Mouse (Mus musculus): Measurements from ENCODE around the gene Yes1. TPM values are rescaled to one million over a fixed set of nuclear protein-coding genes. Genes with fewer than 3 reads are reported as not detected.
A peak's percentile ranks its signal among the peaks of the same experiment; 100 is the strongest.

The Yes1 gene
- 29.4 and 31.2 TPM in 2 replicates for polyA plus RNA-seq (2014; fragmentation: Nextera tagmentation; extraction: Ambion mirVana)

DNA sequence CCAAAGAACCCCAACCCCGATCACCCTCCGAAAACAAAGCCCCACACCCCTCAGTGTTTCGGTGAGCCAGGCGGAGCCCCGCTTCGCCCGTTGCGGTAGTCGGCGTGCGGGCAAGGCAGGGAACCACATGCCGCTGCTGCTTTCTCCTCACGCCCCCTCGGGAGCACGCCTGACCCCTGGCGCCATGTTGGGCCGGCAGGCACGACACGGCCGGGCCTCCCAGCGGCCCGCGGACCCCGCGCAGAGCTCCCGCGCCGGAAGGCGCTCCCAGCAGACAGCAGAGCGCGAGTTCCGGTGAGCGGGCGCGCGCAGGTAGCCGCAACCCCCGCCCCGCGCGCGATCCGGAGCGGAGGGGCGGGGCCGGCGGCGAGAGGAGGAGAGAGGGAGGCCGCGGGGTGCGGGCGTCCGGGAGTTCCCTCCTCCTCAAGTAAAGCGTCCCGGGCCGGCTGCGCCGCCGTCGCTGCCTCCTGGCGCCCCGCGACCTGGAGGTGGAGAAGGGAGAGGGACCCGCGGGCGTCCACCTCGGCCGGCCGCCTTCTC is at the start of gene Yes1:
Gene Yes1, plus strand, starts transcription at position 371 of the 540 bp plus-strand sequence.
- Histone ChIP-seq H3K36me3 (ENCODE audit: control insufficient read depth, insufficient read depth, low read length) (no peaks in the 10 kb centered on the region), H3K27ac (replicated peaks in 1 of 2; ENCODE audit: control insufficient read depth in 1 of 2, insufficient read depth in 1 of 2, low read depth in 2 of 2, low read length in 2 of 2) (peak within 1 kb of the TSS; percentile 97 to 98), H3K9ac (ENCODE audit: low read length) (peak within 1 kb of the TSS; percentile 81), H3K9me3 (ENCODE audit: control insufficient read depth, low read length) (no peaks in the 10 kb centered on the region), H3K4me1 (ENCODE audit: control insufficient read depth in 2 of 2, insufficient read depth in 2 of 2, low read length in 2 of 2) (peaks cover 2 to 16% of the 10 kb centered on the region in 2 experiments), H3K4me2 (ENCODE audit: low read length) (peak within 1 kb of the TSS; percentile 80), H3K27me3 (ENCODE audit: control insufficient read depth, insufficient read depth, low read length) (no peaks in the 10 kb centered on the region), H3K4me3 (ENCODE audit: control insufficient read depth in 1 of 2, insufficient read depth in 1 of 2, low read depth in 1 of 2, low read length in 2 of 2) (peak within 1 kb of the TSS; percentile 63 to 86)
- WGBS: under 1% methylated on average over 52 of the region's 69 CpGs
- peak; percentile 93 for ATAC-seq (ENCODE audit: insufficient number of reproducible peaks, insufficient read depth, low FRiP score, low read depth)

DNA sequence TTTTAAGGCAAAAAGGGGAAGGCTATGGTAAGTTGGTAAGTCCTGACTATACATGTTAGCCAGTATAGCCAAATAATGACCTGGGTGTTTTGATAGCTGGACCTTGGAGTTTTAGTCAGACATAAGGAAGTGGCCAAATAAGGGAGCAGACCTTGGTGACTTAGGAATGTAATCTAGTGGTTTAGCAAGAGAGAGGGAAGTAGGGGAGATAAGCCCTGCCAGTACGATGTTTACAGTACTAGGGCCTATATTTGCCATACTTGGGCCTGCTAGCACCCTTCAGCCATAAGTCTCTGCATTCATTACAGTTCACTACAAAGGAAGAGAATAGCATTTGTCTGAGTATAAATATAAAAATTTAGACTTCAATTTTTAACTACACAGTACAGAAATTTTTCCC is 46.3 kb upstream of the Yes1 start:
- Histone ChIP-seq H3K27ac (replicated peaks in 1 of 2; ENCODE audit: control insufficient read depth in 1 of 2, insufficient read depth in 1 of 2, low read depth in 2 of 2, low read length in 2 of 2) (no peak overlapping the region), H3K36me3 (ENCODE audit: control insufficient read depth, insufficient read depth, low read length) (no peaks in the 10 kb centered on the region), H3K4me1 (ENCODE audit: control insufficient read depth in 2 of 2, insufficient read depth in 2 of 2, low read length in 2 of 2) (no peaks in the 10 kb centered on the region), H3K4me3 (ENCODE audit: control insufficient read depth in 1 of 2, insufficient read depth in 1 of 2, low read depth in 1 of 2, low read length in 2 of 2) (no peak overlapping the region), H3K27me3 (ENCODE audit: control insufficient read depth, insufficient read depth, low read length) (no peaks in the 10 kb centered on the region), H3K4me2 (ENCODE audit: low read length) (no peak overlapping the region), H3K9me3 (ENCODE audit: control insufficient read depth, low read length) (no peaks in the 10 kb centered on the region), H3K9ac (ENCODE audit: low read length) (no peak overlapping the region)
- WGBS: 0% methylated on average over 1 of the region's 1 CpGs
- ATAC-seq (ENCODE audit: insufficient number of reproducible peaks, insufficient read depth, low FRiP score, low read depth): no peak

DNA sequence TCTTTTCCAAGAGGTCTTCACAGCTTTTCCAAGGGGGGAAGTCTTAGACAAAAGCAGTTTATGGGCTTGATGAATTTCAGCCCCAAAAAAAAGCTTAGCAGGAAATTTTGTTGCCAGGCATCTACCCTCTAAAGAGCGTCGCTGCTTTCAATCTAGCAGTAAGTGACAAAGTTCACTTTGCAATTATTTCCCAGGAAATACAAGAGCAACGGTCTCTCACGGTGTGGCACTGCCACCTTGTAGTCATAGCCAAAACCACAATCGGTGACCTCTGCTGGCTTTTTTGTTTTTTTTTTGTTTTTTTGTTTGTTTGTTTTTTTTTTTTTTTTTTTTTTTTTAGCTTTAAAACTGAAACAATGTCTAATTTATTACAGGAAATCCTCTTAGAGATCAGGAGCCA is 39.2 kb upstream of the Yes1 start:
- Histone ChIP-seq H3K4me1 (ENCODE audit: control insufficient read depth in 2 of 2, insufficient read depth in 2 of 2, low read length in 2 of 2) (no peaks in the 10 kb centered on the region), H3K36me3 (ENCODE audit: control insufficient read depth, insufficient read depth, low read length) (no peaks in the 10 kb centered on the region), H3K27me3 (ENCODE audit: control insufficient read depth, insufficient read depth, low read length) (no peaks in the 10 kb centered on the region), H3K27ac (replicated peaks in 1 of 2; ENCODE audit: control insufficient read depth in 1 of 2, insufficient read depth in 1 of 2, low read depth in 2 of 2, low read length in 2 of 2) (no peak overlapping the region), H3K9ac (ENCODE audit: low read length) (no peak overlapping the region), H3K4me3 (ENCODE audit: control insufficient read depth in 1 of 2, insufficient read depth in 1 of 2, low read depth in 1 of 2, low read length in 2 of 2) (no peak overlapping the region), H3K4me2 (ENCODE audit: low read length) (no peak overlapping the region), H3K9me3 (ENCODE audit: control insufficient read depth, low read length) (no peaks in the 10 kb centered on the region)
- WGBS: 82% methylated on average over 5 of the region's 5 CpGs
- ATAC-seq (ENCODE audit: insufficient number of reproducible peaks, insufficient read depth, low FRiP score, low read depth): no peak

DNA sequence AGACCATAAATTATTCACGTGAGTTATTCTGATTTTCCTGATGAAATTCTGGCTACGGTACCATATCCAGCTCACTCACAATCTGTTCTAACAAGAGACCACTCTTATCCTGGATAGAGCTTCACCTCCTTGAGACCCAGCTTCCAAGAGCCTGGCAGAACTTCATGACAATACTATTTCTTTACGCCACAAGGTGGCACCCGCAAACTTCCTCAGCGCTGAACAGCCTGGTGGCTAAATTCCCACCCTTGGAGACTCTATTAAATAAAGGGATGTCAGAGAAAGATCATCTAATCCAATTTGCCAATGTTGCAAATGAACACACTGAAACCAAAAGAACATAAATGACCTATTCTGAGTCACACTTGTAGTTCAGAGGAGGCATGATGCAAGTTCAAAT is 22.8 kb upstream of the Yes1 start:
- 10% methylated on average over 5 of the region's 5 CpGs for WGBS

DNA sequence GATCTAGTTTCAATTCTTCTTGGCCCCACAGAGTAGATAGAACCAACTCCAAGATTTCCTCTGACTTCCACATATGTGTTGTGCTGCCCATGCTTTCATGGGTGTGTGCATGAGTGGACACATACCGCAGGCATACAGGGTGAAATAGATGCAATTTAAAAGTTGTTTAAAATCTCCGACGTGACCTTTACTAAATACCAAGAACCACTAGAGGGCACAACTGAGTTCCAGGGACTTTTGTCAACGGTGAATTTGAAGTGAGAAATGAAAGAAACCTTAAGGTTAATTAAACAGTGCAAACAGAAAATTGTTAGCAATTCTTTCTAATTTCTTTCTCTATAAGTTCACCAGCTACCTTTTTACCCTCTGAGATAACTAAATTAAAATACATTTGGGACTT is 17.2 kb upstream of the Yes1 start:
- Histone ChIP-seq H3K9me3 (ENCODE audit: control insufficient read depth, low read length) (no peaks in the 10 kb centered on the region), H3K4me3 (ENCODE audit: control insufficient read depth in 1 of 2, insufficient read depth in 1 of 2, low read depth in 1 of 2, low read length in 2 of 2) (no peak overlapping the region), H3K9ac (ENCODE audit: low read length) (no peak overlapping the region), H3K36me3 (ENCODE audit: control insufficient read depth, insufficient read depth, low read length) (no peaks in the 10 kb centered on the region), H3K27ac (replicated peaks in 1 of 2; ENCODE audit: control insufficient read depth in 1 of 2, insufficient read depth in 1 of 2, low read depth in 2 of 2, low read length in 2 of 2) (no peak overlapping the region; a peak in 1 of 4 replicates), H3K4me2 (ENCODE audit: low read length) (no peak overlapping the region), H3K4me1 (ENCODE audit: control insufficient read depth in 2 of 2, insufficient read depth in 2 of 2, low read length in 2 of 2) (no peaks in the 10 kb centered on the region), H3K27me3 (ENCODE audit: control insufficient read depth, insufficient read depth, low read length) (no peaks in the 10 kb centered on the region)
- no peak for ATAC-seq (ENCODE audit: insufficient number of reproducible peaks, insufficient read depth, low FRiP score, low read depth)
- WGBS: 19% methylated on average over 4 of the region's 4 CpGs

More for the DNA sequence above, 22.8 kb upstream of the Yes1 start:
- Histone ChIP-seq H3K9ac (ENCODE audit: low read length) (no peak overlapping the region), H3K27ac (replicated peaks in 1 of 2; ENCODE audit: control insufficient read depth in 1 of 2, insufficient read depth in 1 of 2, low read depth in 2 of 2, low read length in 2 of 2) (no peak overlapping the region), H3K4me3 (ENCODE audit: control insufficient read depth in 1 of 2, insufficient read depth in 1 of 2, low read depth in 1 of 2, low read length in 2 of 2) (no peak overlapping the region), H3K36me3 (ENCODE audit: control insufficient read depth, insufficient read depth, low read length) (no peaks in the 10 kb centered on the region), H3K4me1 (ENCODE audit: control insufficient read depth in 2 of 2, insufficient read depth in 2 of 2, low read length in 2 of 2) (no peaks in the 10 kb centered on the region), H3K27me3 (ENCODE audit: control insufficient read depth, insufficient read depth, low read length) (no peaks in the 10 kb centered on the region), H3K4me2 (ENCODE audit: low read length) (no peak overlapping the region), H3K9me3 (ENCODE audit: control insufficient read depth, low read length) (no peaks in the 10 kb centered on the region)
- no peak for ATAC-seq (ENCODE audit: insufficient number of reproducible peaks, insufficient read depth, low FRiP score, low read depth)

DNA sequence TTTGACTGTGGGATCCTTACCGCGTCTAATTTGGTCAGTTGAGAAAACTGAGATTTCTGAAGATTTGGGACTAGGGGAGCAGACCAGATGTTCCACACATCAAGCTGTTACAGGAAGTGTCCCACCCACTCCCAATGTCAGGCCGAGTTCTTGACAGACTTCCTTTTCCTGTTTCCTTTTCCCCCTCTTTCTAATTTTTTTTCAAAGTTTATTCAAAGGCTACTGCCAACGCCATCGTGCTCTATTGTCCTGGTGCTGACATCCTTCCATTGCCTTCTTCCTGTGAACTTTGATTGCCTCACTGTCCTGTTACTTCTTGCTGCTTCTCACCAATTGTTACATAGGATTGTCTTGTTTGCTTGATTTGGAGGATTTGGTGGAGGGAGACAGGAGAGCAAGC is 16.6 kb upstream of the Yes1 start:
- Histone ChIP-seq H3K27me3 (ENCODE audit: control insufficient read depth, insufficient read depth, low read length) (no peaks in the 10 kb centered on the region), H3K27ac (replicated peaks in 1 of 2; ENCODE audit: control insufficient read depth in 1 of 2, insufficient read depth in 1 of 2, low read depth in 2 of 2, low read length in 2 of 2) (peak overlapping the region in 1 of 2 experiments; percentile 37; a peak in 1 of 4 replicates), H3K9me3 (ENCODE audit: control insufficient read depth, low read length) (no peaks in the 10 kb centered on the region), H3K4me1 (ENCODE audit: control insufficient read depth in 2 of 2, insufficient read depth in 2 of 2, low read length in 2 of 2) (no peaks in the 10 kb centered on the region), H3K4me2 (ENCODE audit: low read length) (no peak overlapping the region), H3K9ac (ENCODE audit: low read length) (no peak overlapping the region), H3K36me3 (ENCODE audit: control insufficient read depth, insufficient read depth, low read length) (no peaks in the 10 kb centered on the region), H3K4me3 (ENCODE audit: control insufficient read depth in 1 of 2, insufficient read depth in 1 of 2, low read depth in 1 of 2, low read length in 2 of 2) (no peak overlapping the region)
- 55% methylated on average over 5 of the region's 5 CpGs for WGBS
- no peak for ATAC-seq (ENCODE audit: insufficient number of reproducible peaks, insufficient read depth, low FRiP score, low read depth)

DNA sequence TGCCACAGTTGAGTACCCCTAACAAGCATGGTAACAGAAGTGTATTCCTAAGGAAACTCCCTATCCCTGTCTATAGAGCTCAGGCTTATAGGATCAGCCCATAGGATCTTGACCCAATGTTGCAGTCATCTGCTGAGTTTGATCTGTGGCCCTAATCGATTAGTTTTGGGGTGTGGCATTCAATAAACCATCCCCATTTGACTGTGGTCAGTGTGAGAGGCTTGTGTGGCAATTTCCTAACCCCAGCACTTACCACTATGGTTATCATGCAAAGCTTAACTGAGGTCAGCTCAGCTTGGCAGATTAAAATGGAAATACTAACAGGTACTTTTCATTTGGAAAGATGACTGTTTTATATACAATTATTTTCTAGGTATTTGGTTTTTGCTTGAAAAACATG is 5.1 kb upstream of the Yes1 start:
- 63% methylated on average over 1 of the region's 1 CpGs for WGBS
- ATAC-seq (ENCODE audit: insufficient number of reproducible peaks, insufficient read depth, low FRiP score, low read depth): no peak

More for the DNA sequence above, 5.1 kb upstream of the Yes1 start:
- no peaks in the 10 kb centered on the region for H3K36me3 ChIP-seq (ENCODE audit: control insufficient read depth, insufficient read depth, low read length)
- H3K27ac ChIP-seq (replicated peaks in 1 of 2; ENCODE audit: control insufficient read depth in 1 of 2, insufficient read depth in 1 of 2, low read depth in 2 of 2, low read length in 2 of 2): no peak overlapping the region
- no peaks in the 10 kb centered on the region for H3K27me3 ChIP-seq (ENCODE audit: control insufficient read depth, insufficient read depth, low read length)
- H3K4me1 ChIP-seq (ENCODE audit: control insufficient read depth in 2 of 2, insufficient read depth in 2 of 2, low read length in 2 of 2): peaks cover 0 to 3% of the 10 kb centered on the region in 2 experiments; a peak in 2 of 4 replicates
- no peaks in the 10 kb centered on the region for H3K9me3 ChIP-seq (ENCODE audit: control insufficient read depth, low read length)
- H3K4me3 ChIP-seq (ENCODE audit: control insufficient read depth in 1 of 2, insufficient read depth in 1 of 2, low read depth in 1 of 2, low read length in 2 of 2): no peak overlapping the region
- no peak overlapping the region for H3K9ac ChIP-seq (ENCODE audit: low read length)
- no peak overlapping the region for H3K4me2 ChIP-seq (ENCODE audit: low read length)

Measured in heart, embryonic 14.5 days (tissue).